Mouse (Mus musculus): ENCODE measurements around the gene Fxr1. TPM values are rescaled to one million over a fixed set of nuclear protein-coding genes. Genes with fewer than 3 reads are reported as not detected.

Fxr1 gene
- polyA plus RNA-seq, 1 experiment: 116 TPM

DNA sequence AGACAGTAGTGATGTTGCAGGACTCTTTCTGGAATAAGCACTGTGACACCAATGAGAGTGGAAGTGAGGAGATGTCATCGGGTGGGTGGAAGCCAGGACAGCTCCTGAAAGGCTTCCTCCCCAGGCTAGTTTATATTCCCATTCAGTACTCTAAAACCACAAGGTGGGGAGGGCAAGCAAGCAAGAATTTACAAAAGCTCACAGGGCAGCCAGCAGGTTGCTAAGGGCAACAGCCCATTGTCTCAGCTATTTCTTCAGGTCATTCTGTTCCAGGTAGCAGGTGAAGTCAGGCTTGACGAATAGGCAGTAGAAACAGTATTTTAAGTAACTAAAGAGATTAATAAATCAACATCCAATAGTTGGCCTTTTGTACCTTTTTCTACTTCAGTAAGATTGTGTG is 13.4 kb upstream of the Fxr1 start:
- H3K4me1 ChIP-seq (ENCODE audit: control insufficient read depth, insufficient read depth, low read length): no peaks in the 10 kb centered on the region
- TF ChIP-seq POLR2A (IDR thresholded peaks at IDR 0.05; ENCODE audit: borderline replicate concordance, low read depth, low read length) (no peak), CTCF (IDR thresholded peaks at IDR 0.05; ENCODE audit: low read depth, low read length) (no peak)

DNA sequence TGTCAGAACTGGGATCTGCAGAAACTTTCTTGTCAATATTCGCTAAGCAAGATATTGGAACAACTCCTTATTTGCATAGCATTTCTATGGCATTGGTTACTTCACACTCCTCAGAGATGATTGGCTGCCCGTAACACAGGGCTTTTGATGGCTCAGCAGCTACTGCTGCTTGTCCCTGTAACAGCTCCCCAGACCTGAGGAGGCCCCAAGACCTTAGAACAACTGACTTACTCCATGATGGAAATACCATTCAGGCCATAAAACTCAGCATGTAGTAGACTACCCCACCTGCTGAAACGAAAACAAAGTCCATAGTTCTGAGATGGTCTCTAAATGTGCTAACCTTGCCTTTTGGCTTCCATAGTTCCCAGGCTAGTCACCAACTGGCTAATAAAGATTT is 12.9 kb upstream of the Fxr1 start:
- no peak overlapping the region for H3K4me3 ChIP-seq (ENCODE audit: insufficient read depth, low read length)
- no peaks in the 10 kb centered on the region for H3K4me1 ChIP-seq (ENCODE audit: control insufficient read depth, insufficient read depth, low read length)
- H3K27ac ChIP-seq (ENCODE audit: insufficient read depth, low read depth, low read length): no peak overlapping the region
- TF ChIP-seq POLR2A (IDR thresholded peaks at IDR 0.05; ENCODE audit: borderline replicate concordance, low read depth, low read length): no peak
- TF ChIP-seq CTCF (IDR thresholded peaks at IDR 0.05; ENCODE audit: low read depth, low read length): no peak

More for the DNA sequence above, 13.4 kb upstream of the Fxr1 start:
- Histone ChIP-seq H3K4me3 (ENCODE audit: insufficient read depth, low read length) (no peak overlapping the region), H3K27ac (ENCODE audit: insufficient read depth, low read depth, low read length) (no peak overlapping the region)

DNA sequence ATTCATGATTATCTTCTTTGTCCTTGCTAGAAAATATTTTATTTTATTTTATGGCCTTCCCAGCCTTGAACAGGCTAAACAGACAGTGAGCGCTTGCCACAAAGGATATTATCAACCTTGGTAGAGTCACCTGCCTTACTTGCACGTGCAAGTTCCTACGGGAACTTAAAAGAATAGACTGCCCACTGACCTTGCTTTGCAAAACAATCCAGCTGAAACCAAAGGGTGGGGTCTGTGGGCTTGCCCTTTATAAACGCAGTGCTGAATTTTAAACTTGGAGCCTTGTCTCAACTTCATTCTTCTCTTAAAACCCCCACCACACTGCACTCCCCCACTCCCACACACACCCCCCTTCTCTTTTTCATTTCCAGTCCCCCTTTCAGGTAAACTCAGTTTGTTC is 12.1 kb upstream of the Fxr1 start:
- Histone ChIP-seq H3K4me1 (ENCODE audit: control insufficient read depth, insufficient read depth, low read length) (no peaks in the 10 kb centered on the region), H3K27ac (ENCODE audit: insufficient read depth, low read depth, low read length) (no peak overlapping the region), H3K4me3 (ENCODE audit: insufficient read depth, low read length) (no peak overlapping the region)
- TF ChIP-seq POLR2A (IDR thresholded peaks at IDR 0.05; ENCODE audit: borderline replicate concordance, low read depth, low read length): no peak
- TF ChIP-seq CTCF (IDR thresholded peaks at IDR 0.05; ENCODE audit: low read depth, low read length): no peak

DNA sequence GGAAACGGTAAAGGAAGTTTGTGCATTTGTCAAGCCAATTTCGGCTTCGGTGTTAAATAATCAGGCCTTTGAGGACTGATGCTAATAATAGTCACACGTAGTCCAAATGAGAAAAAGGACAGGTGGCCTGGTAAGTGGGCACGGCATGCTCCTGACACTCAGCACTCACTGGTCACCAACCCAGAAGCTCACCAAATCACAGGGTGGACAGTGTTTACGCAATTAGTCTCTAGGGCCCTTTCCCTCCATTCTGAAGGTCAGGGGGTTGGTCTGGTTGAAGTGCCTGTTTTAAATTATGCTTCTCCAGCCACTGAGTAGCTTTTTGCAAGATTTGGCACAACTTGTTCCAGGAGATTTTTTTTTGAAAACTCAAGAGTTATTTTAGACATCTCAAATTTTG is 11.6 kb upstream of the Fxr1 start:
- TF ChIP-seq POLR2A (IDR thresholded peaks at IDR 0.05; ENCODE audit: borderline replicate concordance, low read depth, low read length) (no peak), CTCF (IDR thresholded peaks at IDR 0.05; ENCODE audit: low read depth, low read length) (no peak)
- Histone ChIP-seq H3K27ac (ENCODE audit: insufficient read depth, low read depth, low read length) (no peak overlapping the region), H3K4me1 (ENCODE audit: control insufficient read depth, insufficient read depth, low read length) (no peaks in the 10 kb centered on the region), H3K4me3 (ENCODE audit: insufficient read depth, low read length) (no peak overlapping the region)

DNA sequence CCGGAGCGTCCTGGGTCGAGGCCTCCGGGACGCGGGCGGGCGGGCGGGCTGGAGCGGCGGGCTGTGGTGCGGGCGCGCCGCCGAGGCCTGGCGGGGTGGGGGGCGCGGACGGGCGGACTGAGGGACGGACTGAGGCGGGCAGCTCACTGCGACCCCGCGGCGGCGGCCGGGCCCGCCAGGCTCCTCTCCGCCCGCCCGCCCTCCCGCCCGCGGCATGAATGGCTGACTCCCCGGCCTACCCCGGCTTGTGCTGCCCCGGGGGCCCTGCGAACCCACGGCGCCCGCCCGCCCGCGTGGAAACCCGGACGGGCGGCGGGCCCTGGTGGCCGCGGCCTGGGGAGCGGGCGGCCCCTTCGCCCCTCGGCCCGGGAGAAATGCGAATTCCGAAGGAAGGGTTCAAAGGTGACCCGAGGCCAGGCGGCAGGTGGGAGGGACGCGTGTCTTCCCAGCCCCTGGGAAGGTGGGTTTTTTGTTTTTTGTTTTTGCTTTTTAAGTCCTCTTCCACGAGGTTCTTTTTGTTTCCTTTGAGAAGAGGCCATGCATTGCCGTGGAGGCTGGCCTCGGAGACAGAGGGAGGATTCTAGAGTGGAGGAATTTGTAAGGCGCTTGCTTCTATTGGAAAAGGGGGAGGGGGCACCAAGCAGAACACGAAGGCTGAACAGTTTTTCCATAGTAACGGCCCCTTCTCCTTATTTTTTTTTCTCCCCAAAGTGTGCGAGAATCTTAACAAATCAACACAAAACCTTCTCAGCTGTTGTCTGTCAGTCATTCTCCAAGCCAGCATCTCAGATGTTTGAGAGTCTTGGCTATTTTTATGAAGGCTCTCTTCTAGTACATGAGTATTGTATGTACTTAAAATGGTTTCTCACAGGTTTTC is 877 bp downstream of the Fxr1 start:
- peaks cover 9% of the 10 kb centered on the region for H3K4me1 ChIP-seq (ENCODE audit: control insufficient read depth, insufficient read depth, low read length)
- H3K27ac ChIP-seq (ENCODE audit: insufficient read depth, low read depth, low read length): no peak overlapping the region; the same call in 1 of the 2 replicates
- H3K4me3 ChIP-seq (ENCODE audit: insufficient read depth, low read length): peak overlapping the region; percentile 96
- no peak for TF ChIP-seq CTCF (IDR thresholded peaks at IDR 0.05; ENCODE audit: low read depth, low read length)
- no peak for TF ChIP-seq POLR2A (IDR thresholded peaks at IDR 0.05; ENCODE audit: borderline replicate concordance, low read depth, low read length)

DNA sequence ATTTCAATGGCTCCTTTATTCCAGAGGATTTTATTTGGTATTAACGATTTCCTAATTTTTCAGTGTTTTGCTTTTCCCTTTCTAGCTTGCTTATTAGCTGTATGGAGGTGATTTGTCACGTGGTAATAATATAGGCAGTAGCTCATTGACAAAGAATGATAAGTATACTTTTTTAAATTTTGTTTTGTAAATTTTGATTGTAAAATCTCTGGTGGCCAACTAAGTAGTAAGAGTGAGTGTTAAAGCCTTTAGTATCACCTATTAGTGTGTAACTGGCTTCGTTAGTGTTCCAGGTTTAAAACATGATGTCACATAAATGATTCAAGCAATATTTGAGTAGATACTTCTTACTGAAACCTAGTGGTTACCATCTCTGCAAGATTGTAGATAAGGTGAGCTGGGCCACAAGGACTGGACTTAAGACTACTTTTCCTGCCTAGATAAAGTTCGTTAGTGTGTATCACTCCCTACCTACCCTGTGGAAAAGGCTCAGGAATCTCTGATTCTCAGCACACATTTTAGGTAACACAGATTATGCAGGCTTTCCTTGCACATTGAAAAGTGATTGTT is 1.6 kb downstream of the Fxr1 start:
- TF ChIP-seq CTCF (IDR thresholded peaks at IDR 0.05; ENCODE audit: low read depth, low read length): no peak
- no peak for TF ChIP-seq POLR2A (IDR thresholded peaks at IDR 0.05; ENCODE audit: borderline replicate concordance, low read depth, low read length)
- H3K4me3 ChIP-seq (ENCODE audit: insufficient read depth, low read length): peak overlapping the region; percentile 96; the same call in 1 of the 2 replicates
- no peak overlapping the region for H3K27ac ChIP-seq (ENCODE audit: insufficient read depth, low read depth, low read length)
- peaks cover 9% of the 10 kb centered on the region for H3K4me1 ChIP-seq (ENCODE audit: control insufficient read depth, insufficient read depth, low read length)

DNA sequence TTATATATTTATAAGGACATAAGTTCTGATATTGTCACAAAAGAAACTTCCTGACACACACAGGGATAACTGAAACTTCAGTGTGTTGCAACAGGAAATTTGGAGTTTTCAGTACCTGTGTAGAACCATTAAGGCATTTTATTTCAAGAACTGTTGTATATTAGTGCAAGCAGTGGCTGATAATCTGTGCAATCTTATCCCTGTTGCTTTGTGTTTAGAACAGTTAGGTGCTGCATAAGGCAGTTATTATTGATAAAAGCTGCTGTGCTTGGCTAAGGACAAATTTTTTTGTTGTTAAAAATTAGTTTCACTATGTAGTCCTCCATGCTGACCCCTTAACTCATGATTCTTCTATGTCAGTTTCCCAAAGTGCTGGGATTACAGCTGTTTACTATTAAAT is 9.2 kb downstream of the Fxr1 start:
- Histone ChIP-seq H3K4me1 (ENCODE audit: control insufficient read depth, insufficient read depth, low read length) (peaks cover 9% of the 10 kb centered on the region), H3K27ac (ENCODE audit: insufficient read depth, low read depth, low read length) (no peak overlapping the region), H3K4me3 (ENCODE audit: insufficient read depth, low read length) (no peak overlapping the region)
- TF ChIP-seq CTCF (IDR thresholded peaks at IDR 0.05; ENCODE audit: low read depth, low read length) (no peak), POLR2A (IDR thresholded peaks at IDR 0.05; ENCODE audit: borderline replicate concordance, low read depth, low read length) (no peak)

DNA sequence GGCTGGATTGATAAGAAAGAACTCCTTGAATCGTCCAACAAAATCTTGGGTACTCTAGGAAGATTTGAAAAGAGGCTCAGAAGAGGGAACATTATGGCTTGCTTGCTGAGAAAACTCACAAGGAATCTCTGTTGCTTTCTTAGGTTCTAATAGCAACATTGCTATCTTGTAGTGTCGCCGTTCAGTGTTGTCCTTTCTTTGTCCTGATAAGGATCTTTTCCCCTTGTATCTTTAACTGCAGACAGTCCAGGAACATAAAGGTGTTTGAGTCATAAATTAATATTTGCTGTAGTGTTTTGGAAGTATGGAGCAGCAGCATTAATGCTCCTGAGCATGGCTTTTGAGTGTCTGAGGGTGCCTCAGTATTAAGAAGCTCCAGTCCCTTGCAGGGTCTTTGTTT is 10.9 kb downstream of the Fxr1 start:
- TF ChIP-seq CTCF (IDR thresholded peaks at IDR 0.05; ENCODE audit: low read depth, low read length): no peak
- no peak for TF ChIP-seq POLR2A (IDR thresholded peaks at IDR 0.05; ENCODE audit: borderline replicate concordance, low read depth, low read length)

DNA sequence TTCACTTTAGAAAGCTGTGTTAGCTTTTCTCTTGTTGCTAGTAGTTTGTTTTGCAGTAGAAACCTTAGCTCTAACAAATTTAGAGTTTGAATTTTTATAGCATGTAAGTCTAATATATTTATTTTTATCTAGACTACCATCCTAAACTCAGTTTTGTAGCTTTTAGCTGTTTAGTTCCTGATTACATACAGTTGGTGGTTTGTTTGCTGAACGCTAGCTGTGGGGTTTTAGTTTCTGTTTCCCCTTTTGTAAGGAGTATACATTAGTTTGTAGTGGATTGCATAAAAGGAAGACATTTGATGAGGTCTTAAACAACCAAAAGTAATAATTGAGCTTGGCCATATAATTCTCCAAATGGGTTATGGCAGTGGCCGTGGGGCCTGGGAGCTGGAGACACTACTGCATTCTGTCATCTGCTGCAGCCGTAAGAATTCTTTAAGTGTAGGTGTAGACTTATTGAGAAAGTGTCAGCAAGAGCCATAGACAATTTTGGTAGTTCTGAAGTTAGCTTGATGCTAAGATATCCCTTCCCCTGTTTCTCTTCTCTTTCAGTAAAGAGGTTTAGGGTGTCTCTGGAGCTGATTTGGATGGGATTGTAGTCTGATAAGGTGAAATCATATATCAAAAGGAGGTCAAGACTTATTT is 14.1 kb downstream of the Fxr1 start:
- H3K27ac ChIP-seq (ENCODE audit: insufficient read depth, low read depth, low read length): peak overlapping the region; percentile 83
- TF ChIP-seq POLR2A (IDR thresholded peaks at IDR 0.05; ENCODE audit: borderline replicate concordance, low read depth, low read length) (no peak), CTCF (IDR thresholded peaks at IDR 0.05; ENCODE audit: low read depth, low read length) (no peak)
- H3K4me1 ChIP-seq (ENCODE audit: control insufficient read depth, insufficient read depth, low read length): peaks cover 27% of the 10 kb centered on the region
- H3K4me3 ChIP-seq (ENCODE audit: insufficient read depth, low read length): peak overlapping the region; percentile 47

More for the DNA sequence above, 10.9 kb downstream of the Fxr1 start:
- Histone ChIP-seq H3K4me3 (ENCODE audit: insufficient read depth, low read length) (no peak overlapping the region), H3K27ac (ENCODE audit: insufficient read depth, low read depth, low read length) (no peak overlapping the region), H3K4me1 (ENCODE audit: control insufficient read depth, insufficient read depth, low read length) (peaks cover 16% of the 10 kb centered on the region)

DNA sequence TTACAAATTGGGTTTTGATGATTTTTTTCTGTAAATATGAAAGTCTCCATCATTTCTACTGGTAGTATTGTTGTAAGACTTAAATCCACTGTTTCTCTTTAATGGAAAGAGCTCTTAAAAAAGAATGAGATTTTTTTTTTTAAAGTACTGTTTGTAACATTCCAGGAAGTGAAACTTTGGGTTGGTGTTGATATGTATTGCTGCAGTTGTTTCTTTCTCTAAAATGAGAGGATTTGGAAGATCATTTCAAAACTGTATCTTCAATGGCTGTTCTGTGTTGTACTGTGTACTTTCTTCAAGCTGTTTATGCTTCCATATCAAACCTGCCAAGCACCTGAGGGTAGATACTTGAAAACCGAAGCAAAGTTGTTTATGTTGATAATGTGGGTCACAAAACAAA is 15.1 kb downstream of the Fxr1 start:
- H3K4me1 ChIP-seq (ENCODE audit: control insufficient read depth, insufficient read depth, low read length): peaks cover 27% of the 10 kb centered on the region
- TF ChIP-seq POLR2A (IDR thresholded peaks at IDR 0.05; ENCODE audit: borderline replicate concordance, low read depth, low read length) (no peak), CTCF (IDR thresholded peaks at IDR 0.05; ENCODE audit: low read depth, low read length) (no peak)
- peak overlapping the region; percentile 83 for H3K27ac ChIP-seq (ENCODE audit: insufficient read depth, low read depth, low read length)

More for the DNA sequence above, 15.1 kb downstream of the Fxr1 start:
- peak overlapping the region; percentile 19; the same call in 1 of the 2 replicates for H3K4me3 ChIP-seq (ENCODE audit: insufficient read depth, low read length)

All from bone marrow macrophage, adult 2 months (primary cell).